Mouse (Mus musculus): ENCODE measurements around the gene Usp15. TPM values are rescaled to one million over a fixed set of nuclear protein-coding genes. Genes with fewer than 3 reads are reported as not detected.
A peak's percentile ranks its signal among the peaks of the same experiment; 100 is the strongest.

Usp15 gene
- total RNA-seq, 2 experiments from 2014 or later: 103 to 109 TPM

GRCm38 (mm10) chr10:123199615-123200319 is 3.0 kb upstream of the Usp15 start:
- DNase-seq (ENCODE audit: extremely low spot score in 1 of 2, low spot score in 2 of 2): no peak
- intact Hi-C loops (cut with DNase I): no loop called here
- no peak overlapping the region for H3K4me3 ChIP-seq
- no peak for TF ChIP-seq CTCF (IDR thresholded peaks at IDR 0.05)
- H3K27ac ChIP-seq: no peak overlapping the region

GRCm38 (mm10) chr10:123199119-123199518 is 2.3 kb upstream of the Usp15 start:
- H3K4me3 ChIP-seq: no peak overlapping the region
- intact Hi-C loops (cut with DNase I): no loop called here
- no peak overlapping the region for H3K27ac ChIP-seq
- TF ChIP-seq CTCF (IDR thresholded peaks at IDR 0.05): no peak
- DNase-seq (ENCODE audit: extremely low spot score in 1 of 2, low spot score in 2 of 2): no peak

GRCm38 (mm10) chr10:123198183-123198582 is 1.4 kb upstream of the Usp15 start:
- intact Hi-C loops (cut with DNase I): no loop called here
- no peak for DNase-seq (ENCODE audit: extremely low spot score in 1 of 2, low spot score in 2 of 2)
- Histone ChIP-seq H3K27ac (no peak overlapping the region), H3K4me3 (no peak overlapping the region)
- no peak for TF ChIP-seq CTCF (IDR thresholded peaks at IDR 0.05)

GRCm38 (mm10) chr10:123195961-123196834 is 597 bp downstream of the Usp15 start:
- peak overlapping the region; percentile 98 for H3K4me3 ChIP-seq
- peak in 1 of 2 experiments; percentile 41 for DNase-seq (ENCODE audit: extremely low spot score in 1 of 2, low spot score in 2 of 2)
- peak overlapping the region; percentile 93 for H3K27ac ChIP-seq
- no peak for TF ChIP-seq CTCF (IDR thresholded peaks at IDR 0.05)
- intact Hi-C loops (cut with DNase I): no loop called here

- DNase-seq (ENCODE audit: extremely low spot score in 1 of 2, low spot score in 2 of 2): no peak
- TF ChIP-seq CTCF (IDR thresholded peaks at IDR 0.05): no peak
- Histone ChIP-seq H3K27ac (no peak overlapping the region), H3K4me3 (peak overlapping the region; percentile 98)
- intact Hi-C loops (cut with DNase I): no loop called here
Observed at GRCm38 (mm10) chr10:123195501-123195900, 1.3 kb downstream of the Usp15 start.

GRCm38 (mm10) chr10:123191038-123191437 is 5.8 kb downstream of the Usp15 start:
- no peak for DNase-seq (ENCODE audit: extremely low spot score in 1 of 2, low spot score in 2 of 2)
- intact Hi-C loops (cut with DNase I): no loop called here

GRCm38 (mm10) chr10:123187337-123187736 is 9.5 kb downstream of the Usp15 start:
- TF ChIP-seq CTCF (IDR thresholded peaks at IDR 0.05): no peak
- no peak overlapping the region for H3K27ac ChIP-seq
- DNase-seq (ENCODE audit: extremely low spot score in 1 of 2, low spot score in 2 of 2): no peak
- H3K4me3 ChIP-seq: no peak overlapping the region
- intact Hi-C loops (cut with DNase I): no loop called here

More at GRCm38 (mm10) chr10:123191038-123191437, 5.8 kb downstream of the Usp15 start:
- H3K4me3 ChIP-seq: no peak overlapping the region
- no peak overlapping the region for H3K27ac ChIP-seq
- TF ChIP-seq CTCF (IDR thresholded peaks at IDR 0.05): no peak

GRCm38 (mm10) chr10:123185907-123186306 is 10.9 kb downstream of the Usp15 start:
- no peak for TF ChIP-seq CTCF (IDR thresholded peaks at IDR 0.05)
- no peak overlapping the region for H3K4me3 ChIP-seq
- intact Hi-C loops (cut with DNase I): no loop called here

GRCm38 (mm10) chr10:123183743-123184142 is 13.1 kb downstream of the Usp15 start:
- Histone ChIP-seq H3K4me3 (no peak overlapping the region), H3K27ac (peak overlapping the region; percentile 15; the same call in 1 of the 2 replicates)
- no peak for TF ChIP-seq CTCF (IDR thresholded peaks at IDR 0.05)
- intact Hi-C loops (cut with DNase I): no loop called here
- no peak for DNase-seq (ENCODE audit: extremely low spot score in 1 of 2, low spot score in 2 of 2)

More at GRCm38 (mm10) chr10:123185907-123186306, 10.9 kb downstream of the Usp15 start:
- H3K27ac ChIP-seq: no peak overlapping the region
- DNase-seq (ENCODE audit: extremely low spot score in 1 of 2, low spot score in 2 of 2): no peak

- DNase-seq (ENCODE audit: extremely low spot score in 1 of 2, low spot score in 2 of 2): peak in 1 of 2 experiments; percentile 42
- TF ChIP-seq CTCF (IDR thresholded peaks at IDR 0.05): no peak
- intact Hi-C loops (cut with DNase I): no loop called here
- H3K27ac ChIP-seq: peak overlapping the region; percentile 20; the same call in 1 of the 2 replicates
- no peak overlapping the region for H3K4me3 ChIP-seq
Observed at GRCm38 (mm10) chr10:123183243-123183642, 13.6 kb downstream of the Usp15 start.

GRCm38 (mm10) chr10:123182391-123182790 is 14.4 kb downstream of the Usp15 start:
- DNase-seq (ENCODE audit: extremely low spot score in 1 of 2, low spot score in 2 of 2): no peak
- peak overlapping the region; percentile 20; the same call in 1 of the 2 replicates for H3K27ac ChIP-seq
- TF ChIP-seq CTCF (IDR thresholded peaks at IDR 0.05): no peak
- no peak overlapping the region for H3K4me3 ChIP-seq
- intact Hi-C loops (cut with DNase I): no loop called here

GRCm38 (mm10) chr10:123175771-123176170 is 21.0 kb downstream of the Usp15 start:
- intact Hi-C loops (cut with DNase I): no loop called here
- peak; percentile 22; the same call in 1 of the 2 replicates for TF ChIP-seq CTCF (IDR thresholded peaks at IDR 0.05)
- Histone ChIP-seq H3K4me3 (no peak overlapping the region), H3K27ac (no peak overlapping the region)
- DNase-seq (ENCODE audit: extremely low spot score in 1 of 2, low spot score in 2 of 2): no peak

Measured in left cerebral cortex, adult 2 months (tissue).